Mouse (Mus musculus) cerebellum, adult 2 months (tissue): ENCODE results near the gene Kif3c. TPM values are rescaled to one million over a fixed set of nuclear protein-coding genes. Genes with fewer than 3 reads are reported as not detected.

Experiments used
- DNase-seq, 2 experiments: peaks; one replicate each; pipeline ENCODE4 v3.0.0; 2021
- H3K27ac ChIP-seq: fragments of 200-500 bp; 2 replicates; pipeline ENCODE4 v1.5.1; 2012; ENCODE audit warnings: low read length, control low read depth, inconsistent platforms; ENCODE audit not compliant: insufficient read depth
- H3K27me3 ChIP-seq: fragments of 200-500 bp; 2 replicates; pipeline ENCODE4 v1.6.1; 2012; ENCODE audit warnings: inconsistent platforms, mild to moderate bottlenecking, low read length, moderate library complexity; ENCODE audit not compliant: control insufficient read depth, insufficient read depth
- H3K4me1 ChIP-seq: fragments of 200-500 bp; 2 replicates; pipeline ENCODE4 v1.6.1; 2011; ENCODE audit warnings: low read length; ENCODE audit not compliant: control insufficient read depth, insufficient read depth
- H3K4me3 ChIP-seq: fragments of 200-500 bp; replicated peaks from 2 replicates; pipeline ENCODE3; 2011; ENCODE audit warnings: mild to moderate bottlenecking, low read depth, low read length, control low read depth; ENCODE audit not compliant: insufficient read depth
- CTCF ChIP-seq: fragments of 200-500 bp; IDR thresholded peaks from 2 replicates; pipeline ENCODE4 v1.5.1; 2011; ENCODE audit warnings: low read depth, mild to moderate bottlenecking, control low read depth, low read length, moderate library complexity, borderline replicate concordance; ENCODE audit not compliant: insufficient read depth
- POLR2A ChIP-seq: fragments of 200-500 bp; IDR thresholded peaks from 2 replicates; pipeline ENCODE4 v1.6.1; 2011; ENCODE audit warnings: low read length, control low read depth, borderline replicate concordance; ENCODE audit not compliant: insufficient read depth
- WGBS: fragments of 180-500 bp; shearing (Covaris S2); methylation state at CpG from one replicate; pipeline ENCODE4 v1.1.7; 2018; 5-methylcytosine and 5-hydroxymethylcytosine counted together
- polyA plus RNA-seq: library from polyadenylated mRNA; depleted of rRNA; stranded (reverse); fragments of >200 nt; gene quantifications from 2 replicates; pipeline ENCODE4 v1.2.3, GENCODE M21; 2012

The Kif3c gene
- polyA plus RNA-seq, 1 experiment = 118 TPM

- TF ChIP-seq CTCF (no peak), POLR2A (no peak)
- peaks cover 9% of the 10 kb centered on the region for H3K4me1 ChIP-seq
- H3K27ac ChIP-seq = peak overlapping the region; percentile 56; the same call in 1 of the 2 replicates
- H3K27me3 ChIP-seq = no peaks in the 10 kb centered on the region
- DNase-seq = no peak
- peak overlapping the region; percentile 23 for H3K4me3 ChIP-seq
- 13% methylated on average over 3 of the region's 3 CpGs for WGBS
Measured at GRCm38 (mm10) chr12:3371991-3372390, 7.1 kb downstream of the Kif3c start.

GRCm38 (mm10) chr12:3373566-3373965 is 8.6 kb downstream of the Kif3c start:
- WGBS = 70% methylated on average over 6 of the region's 6 CpGs
- DNase-seq = no peak
- H3K4me1 ChIP-seq = peaks cover 3% of the 10 kb centered on the region

DNA sequence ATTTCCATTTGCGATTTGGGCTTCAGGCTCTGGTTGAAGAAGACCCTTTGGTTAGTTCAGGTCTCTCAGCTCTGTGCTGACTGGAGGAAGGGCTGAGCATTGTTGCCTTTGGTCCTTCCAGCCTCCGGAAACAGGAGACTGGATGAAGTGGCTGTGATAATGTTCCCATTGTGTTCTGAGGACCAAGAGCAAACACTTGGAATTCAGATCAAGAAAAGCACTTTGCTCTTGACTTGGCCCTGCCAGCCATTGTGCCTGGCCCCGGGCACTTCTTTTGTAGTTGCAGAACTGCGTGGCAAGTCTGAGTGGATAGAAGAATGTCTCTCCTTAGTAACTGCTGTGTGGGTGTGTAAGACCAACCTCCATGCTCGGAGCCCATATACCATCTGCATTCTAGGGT is 9.6 kb downstream of the Kif3c start:
- TF ChIP-seq CTCF = no peak
- 79% methylated on average over 5 of the region's 5 CpGs for WGBS
- Histone ChIP-seq H3K4me1 (peaks cover 3% of the 10 kb centered on the region; the same call in 1 of the 2 replicates), H3K4me3 (no peak overlapping the region), H3K27ac (no peak overlapping the region), H3K27me3 (no peaks in the 10 kb centered on the region)
- no peak for DNase-seq

More at GRCm38 (mm10) chr12:3373566-3373965, 8.6 kb downstream of the Kif3c start:
- Histone ChIP-seq H3K27ac (no peak overlapping the region), H3K4me3 (no peak overlapping the region), H3K27me3 (no peaks in the 10 kb centered on the region)
- TF ChIP-seq CTCF (no peak), POLR2A (no peak)

GRCm38 (mm10) chr12:3377190-3377589 is 12.3 kb downstream of the Kif3c start:
- H3K27ac ChIP-seq = no peak overlapping the region
- no peak overlapping the region for H3K4me3 ChIP-seq
- H3K4me1 ChIP-seq = no peaks in the 10 kb centered on the region; the same call in 1 of the 2 replicates
- 34% methylated on average over 3 of the region's 3 CpGs for WGBS
- H3K27me3 ChIP-seq = no peaks in the 10 kb centered on the region
- TF ChIP-seq CTCF = peak; percentile 37; the same call in 1 of the 2 replicates
- no peak for TF ChIP-seq POLR2A
- peak in 1 of 2 experiments; percentile 23 for DNase-seq

- Histone ChIP-seq H3K4me1 (no peaks in the 10 kb centered on the region; the same call in 1 of the 2 replicates), H3K27me3 (no peaks in the 10 kb centered on the region), H3K27ac (no peak overlapping the region), H3K4me3 (no peak overlapping the region)
- TF ChIP-seq CTCF (no peak), POLR2A (no peak)
- no peak for DNase-seq
- WGBS = 65% methylated on average over 5 of the region's 5 CpGs
Measured at GRCm38 (mm10) chr12:3377755-3378154, 12.8 kb downstream of the Kif3c start.

DNA sequence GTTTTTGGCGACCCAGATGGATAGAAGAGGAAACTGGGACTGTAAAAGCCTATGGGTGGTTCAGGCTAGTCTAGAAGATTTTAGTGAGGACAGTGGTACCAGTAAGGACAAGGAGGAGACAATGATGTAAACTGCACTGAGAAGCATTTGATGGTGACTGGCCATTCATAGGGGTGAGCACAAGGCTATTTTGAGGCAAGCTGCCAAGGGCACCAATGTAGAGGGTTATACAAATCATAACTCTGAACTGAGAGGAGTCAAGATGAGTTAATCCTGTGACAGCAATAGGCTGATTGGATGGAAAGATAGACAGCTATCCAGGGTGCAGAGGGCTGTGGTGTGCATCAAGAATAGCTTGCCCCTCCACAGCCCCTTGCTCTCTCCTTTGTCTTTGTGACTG is 19.9 kb downstream of the Kif3c start:
- TF ChIP-seq CTCF = no peak
- TF ChIP-seq POLR2A = no peak
- Histone ChIP-seq H3K4me3 (no peak overlapping the region), H3K27me3 (no peaks in the 10 kb centered on the region), H3K4me1 (no peaks in the 10 kb centered on the region; the same call in 1 of the 2 replicates), H3K27ac (no peak overlapping the region)
- DNase-seq = no peak
- 72% methylated on average over 1 of the region's 1 CpGs for WGBS

DNA sequence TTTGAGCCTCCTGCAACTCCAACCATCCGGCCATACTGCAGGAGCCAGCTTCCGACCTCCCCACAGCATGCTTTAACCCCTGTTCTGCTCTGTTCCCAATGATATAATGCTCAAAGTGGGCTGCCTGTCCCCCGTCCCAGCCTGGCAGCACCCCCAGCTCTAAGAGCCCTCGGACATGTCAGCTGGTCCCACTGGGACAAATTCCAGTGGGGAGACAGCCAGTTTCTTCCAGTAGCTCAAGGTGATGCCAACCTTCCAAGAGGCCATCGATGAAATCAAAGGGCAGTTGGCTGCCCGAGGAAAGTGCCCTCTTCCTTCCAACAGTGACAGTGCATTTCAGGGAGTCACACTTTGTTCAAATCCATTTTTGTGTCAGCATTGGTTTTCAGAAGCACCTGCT is 20.3 kb downstream of the Kif3c start:
- WGBS = 10% methylated on average over 6 of the region's 6 CpGs
- Histone ChIP-seq H3K4me1 (no peaks in the 10 kb centered on the region; the same call in 1 of the 2 replicates), H3K27me3 (no peaks in the 10 kb centered on the region), H3K27ac (no peak overlapping the region), H3K4me3 (no peak overlapping the region)
- DNase-seq = no peak
- no peak for TF ChIP-seq CTCF
- no peak for TF ChIP-seq POLR2A

- no peaks in the 10 kb centered on the region for H3K27me3 ChIP-seq
- DNase-seq = peak; percentile 46 to 56
- no peak overlapping the region for H3K4me3 ChIP-seq
- no peaks in the 10 kb centered on the region; the same call in 1 of the 2 replicates for H3K4me1 ChIP-seq
- H3K27ac ChIP-seq = 0 out of 2 replicates have a peak overlapping the region, but pooled peaks have one; percentile 6
- 14% methylated on average over 10 of the region's 10 CpGs for WGBS
- TF ChIP-seq CTCF (no peak), POLR2A (no peak)
Measured at GRCm38 (mm10) chr12:3385940-3386339, 21.0 kb downstream of the Kif3c start.
